Mouse (Mus musculus) left cerebral cortex, postnatal 4 days (tissue): ENCODE measurements around the gene Ddias. TPM values are rescaled to one million over a fixed set of nuclear protein-coding genes. Genes with fewer than 3 reads are reported as not detected.

Experiments
- DNase-seq: peaks from one replicate; pipeline ENCODE4 v3.0.0-alpha.2; 2022
- intact Hi-C: fragments of 180-260 bp; cut with DNase I; formaldehyde crosslinking; loops from one replicate; pipeline ENCODE4 v1.15.1; 2025
- total RNA-seq, 2 experiments: library from RNA; stranded (reverse); gene quantifications; 2 replicates each; pipeline ENCODE4 v1.2.3; 2021

The Ddias gene
- total RNA-seq, 2 experiments from 2014 or later = 3.0 to 4.5 TPM

- DNase-seq = no peak
These were observed 3.9 kb downstream of the Ddias start for GRCm38 (mm10) chr7:92870161-92870560.

DNA sequence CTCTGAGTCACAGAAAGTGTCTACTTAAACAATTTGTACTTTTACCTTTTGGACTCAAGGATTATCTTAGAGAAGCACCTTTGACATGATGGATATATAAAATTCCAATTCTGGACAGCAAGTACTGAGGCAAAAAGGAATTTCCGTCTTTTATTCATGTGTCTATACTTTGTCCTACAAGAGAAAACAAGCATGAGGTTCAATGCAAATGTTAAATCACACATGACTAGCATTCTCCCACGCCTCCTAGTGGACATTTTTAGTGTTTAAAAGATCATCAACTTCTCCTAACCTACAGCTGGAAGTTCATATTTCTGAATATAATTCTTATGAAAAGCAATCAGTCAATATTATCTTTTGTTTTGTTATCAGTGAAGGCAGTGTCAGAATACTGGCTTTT is 7.5 kb downstream of the Ddias start:
- intact Hi-C loops = loop anchor here (5.0 to 10.0 kb wide), 4 partner anchors 124 to 762 kb away; partner anchors contain the start of genes Ankrd42 and Rab30
- no peak for DNase-seq

More at GRCm38 (mm10) chr7:92870161-92870560, 3.9 kb downstream of the Ddias start:
- intact Hi-C loops = loop anchor here (2.0 kb wide), 1 partner anchor 203 kb away; no protein-coding TSS in a partner anchor

DNA sequence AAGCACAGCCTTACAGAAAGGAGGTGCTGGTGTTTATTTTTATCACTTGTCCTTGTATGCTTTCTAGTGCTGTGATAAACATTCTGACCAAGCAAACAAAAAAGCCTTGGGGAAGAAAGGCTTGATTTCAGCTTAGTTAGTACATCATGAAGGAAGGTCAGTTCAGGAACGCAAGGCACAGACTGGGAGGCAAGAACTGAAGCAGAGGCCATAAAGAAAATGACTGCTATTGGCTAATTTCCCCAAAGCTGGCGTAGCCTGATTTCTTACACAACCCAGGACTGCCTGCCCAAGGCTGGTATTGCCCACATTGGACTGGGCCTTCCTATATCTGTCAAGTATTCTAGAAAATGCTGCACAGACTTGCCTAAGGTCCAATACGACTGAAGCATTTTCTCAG is 25.8 kb downstream of the Ddias start:
- DNase-seq = no peak
- intact Hi-C loops = no loop called here

- intact Hi-C loops = no loop called here
- DNase-seq = no peak
These were observed 31.8 kb downstream of the Ddias start for GRCm38 (mm10) chr7:92842254-92842653.

- DNase-seq = no peak
- intact Hi-C loops = loop anchor here (10.0 kb wide), 2 partner anchors 93 to 173 kb away; partner anchors contain the start of genes Pcf11 and Rab30
These were observed 36.1 kb downstream of the Ddias start for GRCm38 (mm10) chr7:92837907-92838306.

GRCm38 (mm10) chr7:92837226-92837625 is 36.8 kb downstream of the Ddias start:
- intact Hi-C loops = loop anchor here (10.0 kb wide), 2 partner anchors 92 to 172 kb away; partner anchors contain the start of genes Pcf11 and Rab30
- DNase-seq = no peak

- DNase-seq = no peak
- intact Hi-C loops = loop anchor here (10.0 kb wide), 2 partner anchors 92 to 172 kb away; partner anchors contain the start of genes Pcf11 and Rab30
These were observed 37.6 kb downstream of the Ddias start for GRCm38 (mm10) chr7:92836447-92836846.

- intact Hi-C loops = loop anchor here (10.0 kb wide), 2 partner anchors 90 to 170 kb away; partner anchors contain the start of genes Pcf11 and Rab30
- no peak for DNase-seq
These were observed 39.7 kb downstream of the Ddias start for GRCm38 (mm10) chr7:92834391-92834790.

- intact Hi-C loops = loop anchor here (10.0 kb wide), 2 partner anchors 88 to 168 kb away; partner anchors contain the start of genes Pcf11 and Rab30
- no peak for DNase-seq
These were observed 41.7 kb downstream of the Ddias start for GRCm38 (mm10) chr7:92832395-92832794.

GRCm38 (mm10) chr7:92827981-92828380 is 46.1 kb downstream of the Ddias start:
- peak; percentile 16 for DNase-seq
- intact Hi-C loops = no loop called here

DNA sequence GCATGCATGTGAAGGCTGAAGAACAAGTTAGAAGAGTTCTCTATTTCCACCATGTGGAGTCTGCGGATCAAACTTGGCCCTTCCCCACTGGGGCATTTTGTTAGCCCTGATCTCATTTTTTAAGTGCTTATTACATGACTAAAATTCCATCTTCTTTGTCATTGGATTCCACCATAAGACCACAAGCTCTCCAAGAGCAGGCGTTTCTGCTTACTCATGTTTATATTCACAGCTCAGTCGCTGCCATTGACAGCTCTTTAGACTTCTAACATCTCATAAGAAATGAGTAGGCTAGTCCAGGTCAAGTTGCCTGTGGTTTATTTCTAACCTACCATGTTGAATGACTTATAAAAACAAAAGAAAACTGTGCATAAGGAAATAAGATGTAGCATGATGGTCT is 47.8 kb downstream of the Ddias start:
- intact Hi-C loops = no loop called here

DNA sequence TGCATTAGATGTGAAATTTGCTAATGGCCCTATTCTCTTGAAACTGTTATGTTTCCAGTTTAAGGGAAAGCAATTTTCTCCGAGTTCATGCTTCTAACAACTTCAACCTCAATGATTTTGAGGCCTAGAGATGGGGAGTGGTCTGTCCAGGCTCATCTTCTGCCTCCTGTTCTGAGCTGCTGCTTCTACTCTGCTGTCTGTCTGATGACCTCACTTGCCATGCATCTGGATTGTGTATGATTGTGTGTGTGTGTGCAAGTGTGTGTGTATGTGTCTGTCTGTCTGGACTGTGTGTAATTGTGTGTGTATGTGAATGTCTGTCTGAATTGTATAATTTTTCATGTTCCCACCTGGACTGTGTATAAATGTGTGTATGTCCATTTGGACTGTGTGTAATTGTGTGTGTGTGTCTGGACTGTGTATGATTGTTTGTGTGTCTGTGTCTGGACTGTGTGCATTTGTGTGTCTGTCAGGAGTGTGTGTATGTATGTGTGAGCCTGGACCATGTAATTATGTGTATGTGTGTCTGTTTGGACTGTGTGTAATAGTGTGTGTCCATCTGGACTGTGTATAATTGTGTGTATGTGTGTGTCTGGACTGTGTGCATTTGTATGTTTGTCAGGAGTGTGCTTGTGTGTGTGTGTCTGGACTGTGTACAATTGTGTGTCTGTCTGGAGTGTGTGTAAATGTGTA is 51.5 kb downstream of the Ddias start:
- intact Hi-C loops = no loop called here
- DNase-seq = no peak

More for the DNA sequence above, 47.8 kb downstream of the Ddias start:
- no peak for DNase-seq

GRCm38 (mm10) chr7:92821871-92822270 is 52.2 kb downstream of the Ddias start:
- intact Hi-C loops = no loop called here
- DNase-seq = no peak

- DNase-seq = peak; percentile 14
- intact Hi-C loops = no loop called here
These were observed 53.0 kb downstream of the Ddias start for GRCm38 (mm10) chr7:92820941-92821465.

DNA sequence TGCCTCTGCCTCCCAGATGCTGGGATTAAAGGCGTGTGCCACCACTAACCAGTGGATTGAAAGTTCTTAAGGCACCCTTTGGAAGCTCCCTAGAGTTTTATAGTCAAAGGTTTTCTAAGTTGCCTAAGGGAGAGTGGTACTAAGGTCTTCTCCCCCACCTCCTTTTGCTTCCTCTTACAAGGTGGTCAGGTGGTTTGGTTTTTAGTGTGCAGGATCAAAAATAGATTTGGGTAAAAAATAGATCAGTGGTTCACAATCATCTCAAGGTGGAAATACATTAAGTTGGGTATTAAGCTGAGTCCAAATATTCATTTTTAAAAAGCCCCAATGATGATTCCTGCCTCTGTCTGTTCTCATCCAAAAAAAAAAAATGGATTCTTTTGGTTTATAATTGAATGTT is 53.6 kb downstream of the Ddias start:
- intact Hi-C loops = no loop called here
- DNase-seq = no peak

GRCm38 (mm10) chr7:92819656-92820055 is 54.4 kb downstream of the Ddias start:
- intact Hi-C loops = no loop called here
- DNase-seq = no peak

GRCm38 (mm10) chr7:92817886-92818285 is 56.2 kb downstream of the Ddias start:
- no peak for DNase-seq
- intact Hi-C loops = no loop called here

DNA sequence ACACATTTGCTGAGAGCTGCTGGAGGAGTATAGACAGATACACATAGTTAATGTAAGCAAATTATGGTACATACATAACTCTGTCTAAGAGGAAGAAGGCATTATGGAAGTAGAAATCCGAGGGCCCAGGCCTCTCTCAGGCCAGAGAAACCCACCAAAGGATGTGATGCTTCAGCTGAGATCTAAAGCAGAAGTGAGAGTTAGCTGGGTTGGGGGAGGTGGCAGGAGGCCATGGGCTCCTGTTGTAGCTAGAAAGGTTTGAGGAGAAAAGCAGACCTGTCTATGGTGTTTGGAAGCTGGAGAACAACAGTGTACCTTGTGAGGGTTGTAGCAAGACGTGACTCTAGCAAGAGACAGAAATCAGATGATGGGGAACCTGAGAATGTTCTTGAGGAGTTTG is 56.8 kb downstream of the Ddias start:
- no peak for DNase-seq
- intact Hi-C loops = no loop called here

DNA sequence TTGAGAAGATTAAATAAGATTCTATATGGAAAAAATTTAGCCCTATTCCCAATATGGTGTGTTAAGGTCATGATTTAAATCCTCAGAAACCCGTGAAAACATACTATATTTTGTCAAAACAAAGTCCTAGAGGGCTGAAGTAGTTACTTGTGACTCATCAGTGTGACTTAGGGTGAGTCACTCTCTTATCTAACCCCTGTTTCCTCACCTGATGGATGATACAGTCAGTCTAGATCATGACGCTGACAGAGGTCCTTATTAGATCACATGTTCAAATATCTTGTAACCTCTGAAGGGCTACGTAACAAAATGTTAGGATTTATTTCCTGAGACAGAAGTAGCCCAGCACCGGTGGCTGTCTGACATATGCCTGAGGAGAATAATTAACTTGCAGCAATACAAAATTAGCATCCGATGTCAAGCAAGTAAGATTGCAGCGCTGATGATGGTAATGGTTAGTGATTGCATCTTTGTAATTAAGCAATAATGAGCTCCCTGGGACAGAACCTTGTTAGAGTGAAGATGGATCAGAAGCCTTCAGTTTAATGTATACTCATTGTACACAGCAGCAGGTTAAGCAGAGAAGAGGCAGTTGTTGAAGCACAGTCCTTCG is 62.3 kb downstream of the Ddias start:
- no peak for DNase-seq
- intact Hi-C loops = no loop called here
